Mouse (Mus musculus) C2C12 (cell line): ENCODE results near the gene Emid1. TPM values are rescaled to one million over a fixed set of nuclear protein-coding genes. Genes with fewer than 3 reads are reported as not detected.
A peak's percentile ranks its signal among the peaks of the same experiment; 100 is the strongest.

Experiments used
- H3K27me3 ChIP-seq: one replicate; pipeline ENCODE4 v1.6.1; 2011; ENCODE audit not compliant: control insufficient read depth, insufficient read depth, insufficient read length
- H3K36me3 ChIP-seq: one replicate; pipeline ENCODE4 v1.6.1; 2011; ENCODE audit not compliant: control insufficient read depth, insufficient read depth
- H3K4me3 ChIP-seq: one replicate; pipeline ENCODE4 v1.5.1; 2011; ENCODE audit warnings: mild to moderate bottlenecking, control low read depth; ENCODE audit not compliant: poor library complexity, insufficient read depth, severe bottlenecking
- H3K79me2 ChIP-seq: one replicate; pipeline ENCODE4 v1.6.1; 2011; ENCODE audit not compliant: control insufficient read depth, insufficient read depth
- H3K79me3 ChIP-seq: one replicate; pipeline ENCODE4 v1.6.1; 2011; ENCODE audit warnings: low read depth, control low read depth
- H3ac ChIP-seq: one replicate; pipeline ENCODE3; 2011; ENCODE audit warnings: low read depth; ENCODE audit not compliant: control insufficient read depth, insufficient read length
- CEBPB ChIP-seq: IDR thresholded peaks from one replicate; pipeline ENCODE4 v1.6.1; 2011; ENCODE audit warnings: low read depth, mild to moderate bottlenecking, control low read depth, moderate library complexity
- CTCF ChIP-seq: IDR thresholded peaks from one replicate; pipeline ENCODE4 v1.5.1; 2011; ENCODE audit not compliant: control insufficient read depth, insufficient read depth, insufficient read length
- FOSL1 ChIP-seq: IDR thresholded peaks from one replicate; pipeline ENCODE4 v1.8.0; 2011; ENCODE audit warnings: mild to moderate bottlenecking, low read length; ENCODE audit not compliant: poor library complexity, insufficient read depth, severe bottlenecking
- MAX ChIP-seq: IDR thresholded peaks from one replicate; pipeline ENCODE4 v1.6.1; 2011; ENCODE audit warnings: mild to moderate bottlenecking, control low read depth
- MYOD1 ChIP-seq: IDR thresholded peaks from one replicate; pipeline ENCODE4 v1.6.1; 2011; ENCODE audit warnings: low read depth; ENCODE audit not compliant: control insufficient read depth, insufficient read length
- MYOG ChIP-seq: IDR thresholded peaks from one replicate; pipeline ENCODE4 v1.6.1; 2011; ENCODE audit not compliant: control insufficient read depth, insufficient read length; ENCODE audit errors: extremely low read depth
- USF1 ChIP-seq: IDR thresholded peaks from one replicate; pipeline ENCODE4 v1.6.1; 2011; ENCODE audit warnings: low read depth, mild to moderate bottlenecking, control low read depth, moderate library complexity
- polyA plus RNA-seq: library from polyadenylated mRNA; unstranded; fragments of >200 nt; fragmentation: generic; extraction: Trizol; gene quantifications from one replicate; pipeline ENCODE4 v1.2.1, GENCODE M21; 2012; ENCODE audit warnings: missing spikeins

Emid1 gene
- polyA plus RNA-seq, 1 experiment: 0.02 TPM

- Histone ChIP-seq H3K79me3 (peaks cover 37% of the 10 kb centered on the region), H3K79me2 (peaks cover 56% of the 10 kb centered on the region), H3ac (peak overlapping the region; percentile 38), H3K27me3 (no peaks in the 10 kb centered on the region), H3K4me3 (peak overlapping the region; percentile 100), H3K36me3 (peaks cover 33% of the 10 kb centered on the region)
- TF ChIP-seq CEBPB: no peak
- no peak for TF ChIP-seq CTCF
- TF ChIP-seq MAX: no peak
- TF ChIP-seq MYOD1: no peak
These were observed 51.8 kb downstream of the Emid1 start for GRCm38 (mm10) chr11:5100283-5100682.

DNA sequence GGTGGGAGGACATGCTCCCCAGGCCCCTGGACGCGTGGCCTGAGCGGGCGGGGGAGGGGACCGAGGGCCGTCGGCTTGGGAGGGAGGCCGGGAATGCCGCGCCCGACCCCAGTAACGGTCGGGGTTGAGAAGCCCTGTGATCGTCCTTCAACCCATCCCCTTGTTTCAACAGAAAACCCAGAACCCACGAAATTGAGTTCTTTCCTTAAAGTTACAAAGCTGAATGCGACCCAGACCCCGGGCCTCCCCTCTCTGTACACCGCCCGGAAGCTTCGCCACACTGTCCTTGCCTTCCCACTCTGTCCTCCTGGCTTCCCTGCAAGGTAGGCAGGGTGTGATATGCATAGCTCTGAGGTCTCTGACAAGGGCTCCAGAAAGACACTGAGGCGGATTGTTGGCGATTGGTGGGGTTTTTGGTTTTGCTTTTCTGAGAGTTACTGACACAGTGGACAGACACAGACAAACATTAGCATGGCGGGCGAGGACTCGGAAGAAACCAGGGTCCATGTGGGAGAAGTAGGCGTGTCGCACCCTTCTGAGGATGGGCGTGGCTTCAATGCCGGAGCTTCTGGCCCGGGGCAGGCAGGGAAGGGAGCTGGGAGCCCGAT lies 52.4 kb downstream of the Emid1 start:
- H3K4me3 ChIP-seq: peak overlapping the region; percentile 100
- TF ChIP-seq MAX (peak; percentile 86), CEBPB (no peak), FOSL1 (no peak)

DNA sequence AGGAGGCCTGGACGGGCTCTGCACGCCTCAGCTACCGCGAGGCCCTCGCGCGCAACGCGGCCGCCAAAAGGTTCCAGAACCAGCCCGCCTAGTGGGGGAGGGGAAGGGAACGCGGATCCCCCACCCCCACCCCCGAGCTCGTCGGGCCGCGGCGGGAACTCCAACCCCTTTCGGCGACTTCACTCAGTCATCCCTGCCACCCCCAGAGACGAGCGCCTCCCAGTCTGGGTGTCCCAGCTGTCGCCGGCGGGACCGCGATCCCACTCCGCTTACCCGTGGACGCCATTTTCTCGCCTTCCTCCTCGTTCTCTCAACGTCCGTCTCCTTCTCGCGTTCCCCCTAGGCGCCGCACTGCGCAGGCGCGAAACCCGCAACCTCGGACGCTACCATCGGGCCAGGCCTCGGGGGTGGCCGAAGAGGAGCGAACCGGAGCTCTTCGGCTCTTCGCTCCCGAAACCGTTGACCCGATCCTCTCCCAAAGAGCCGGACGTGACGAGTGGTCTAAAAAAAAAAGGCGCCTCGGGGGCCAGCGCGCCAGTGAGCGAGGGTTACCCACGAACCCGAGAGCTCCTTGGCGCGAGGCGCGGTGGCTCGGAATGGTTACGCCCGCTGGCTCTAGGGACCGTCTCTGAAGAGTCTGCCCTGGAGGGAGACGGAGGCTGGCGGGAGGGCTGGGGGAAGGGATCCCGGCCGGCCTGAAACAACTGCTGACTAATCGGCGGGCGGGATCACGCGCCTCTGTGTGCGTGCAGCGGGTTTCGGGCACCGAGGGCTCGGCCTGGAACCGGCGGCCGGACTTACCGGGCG lies 53.1 kb downstream of the Emid1 start, which contains the start of the genes Rhbdd3 and Ewsr1:
Gene Rhbdd3 (plus strand): TSS at position 191 of the 807 bp plus-strand sequence.
Gene Ewsr1 (minus strand): TSS at position 531 of the 807 bp plus-strand sequence.
- Histone ChIP-seq H3K79me3 (peaks cover 50% of the 10 kb centered on the region), H3ac (peak within 1 kb of the TSS; percentile 99), H3K36me3 (peaks cover 44% of the 10 kb centered on the region), H3K79me2 (peaks cover 69% of the 10 kb centered on the region), H3K4me3 (peak within 1 kb of the TSS; percentile 100), H3K27me3 (no peaks in the 10 kb centered on the region)
- TF ChIP-seq MYOG: no peak
- no peak for TF ChIP-seq CEBPB
- no peak for TF ChIP-seq USF1
- peak; percentile 75 for TF ChIP-seq MAX
- TF ChIP-seq FOSL1: no peak

More for the DNA sequence above, 52.4 kb downstream of the Emid1 start:
- peaks cover 39% of the 10 kb centered on the region for H3K36me3 ChIP-seq
- H3K79me2 ChIP-seq: peaks cover 62% of the 10 kb centered on the region
- H3K27me3 ChIP-seq: no peaks in the 10 kb centered on the region
- H3ac ChIP-seq: peak overlapping the region; percentile 99
- H3K79me3 ChIP-seq: peaks cover 43% of the 10 kb centered on the region

GRCm38 (mm10) chr11:5098035-5098735 lies 53.9 kb downstream of the Emid1 start:
- Histone ChIP-seq H3K4me3 (peak overlapping the region; percentile 100), H3ac (peak overlapping the region; percentile 99), H3K79me2 (peaks cover 77% of the 10 kb centered on the region), H3K79me3 (peaks cover 58% of the 10 kb centered on the region), H3K36me3 (peaks cover 45% of the 10 kb centered on the region), H3K27me3 (no peaks in the 10 kb centered on the region)
- TF ChIP-seq MYOD1 (no peak), CEBPB (no peak), CTCF (no peak), MAX (no peak), USF1 (no peak), FOSL1 (no peak), MYOG (no peak)

DNA sequence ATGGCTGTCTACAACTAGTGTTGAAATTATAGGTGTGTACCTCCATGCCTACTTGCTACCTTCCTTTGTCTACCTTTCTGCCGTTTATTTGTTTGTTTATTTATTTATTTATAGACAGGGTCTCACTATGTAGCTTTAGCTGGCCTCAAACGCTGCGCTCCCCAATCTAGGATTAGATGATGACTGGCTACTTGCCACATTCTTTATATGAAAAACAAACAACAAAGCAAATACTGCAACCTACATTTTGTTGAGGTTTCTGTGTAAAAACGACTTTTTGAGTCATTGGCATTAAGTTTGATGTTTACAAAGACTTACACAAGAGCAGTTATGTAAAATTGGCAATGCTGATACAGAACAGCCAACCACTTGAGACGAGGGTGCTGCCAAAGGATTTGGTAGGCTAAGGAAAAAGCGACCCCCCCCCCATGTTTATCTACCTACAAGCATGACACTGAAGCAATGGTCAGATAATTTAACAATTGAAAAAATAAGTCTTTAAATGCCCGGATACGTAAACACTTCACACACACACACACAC lies 55.5 kb downstream of the Emid1 start:
- Histone ChIP-seq H3K36me3 (peaks cover 59% of the 10 kb centered on the region), H3K4me3 (peak overlapping the region; percentile 100), H3K27me3 (no peaks in the 10 kb centered on the region), H3K79me3 (peaks cover 74% of the 10 kb centered on the region), H3K79me2 (peaks cover 91% of the 10 kb centered on the region), H3ac (no peak overlapping the region)
- TF ChIP-seq CEBPB (no peak), MYOG (no peak)

- no peak for TF ChIP-seq MYOD1
- no peak for TF ChIP-seq MYOG
- TF ChIP-seq USF1: no peak
- no peak for TF ChIP-seq MAX
- no peak for TF ChIP-seq CTCF
- no peak for TF ChIP-seq CEBPB
- TF ChIP-seq FOSL1: no peak
- Histone ChIP-seq H3K36me3 (peaks cover 66% of the 10 kb centered on the region), H3ac (no peak overlapping the region), H3K4me3 (no peak overlapping the region), H3K79me3 (peaks cover 81% of the 10 kb centered on the region), H3K27me3 (no peaks in the 10 kb centered on the region), H3K79me2 (peaks cover 91% of the 10 kb centered on the region)
These were observed 56.2 kb downstream of the Emid1 start for GRCm38 (mm10) chr11:5095877-5096276.
